Mouse (Mus musculus): ENCODE data around the gene Srebf1. TPM values are rescaled to one million over a fixed set of nuclear protein-coding genes. Genes with fewer than 3 reads are reported as not detected.

Gene Srebf1
- 38.7 and 59.4 TPM in 2 replicates for polyA plus RNA-seq (2015; fragmentation: Nextera tagmentation; extraction: Ambion mirVana)

DNA sequence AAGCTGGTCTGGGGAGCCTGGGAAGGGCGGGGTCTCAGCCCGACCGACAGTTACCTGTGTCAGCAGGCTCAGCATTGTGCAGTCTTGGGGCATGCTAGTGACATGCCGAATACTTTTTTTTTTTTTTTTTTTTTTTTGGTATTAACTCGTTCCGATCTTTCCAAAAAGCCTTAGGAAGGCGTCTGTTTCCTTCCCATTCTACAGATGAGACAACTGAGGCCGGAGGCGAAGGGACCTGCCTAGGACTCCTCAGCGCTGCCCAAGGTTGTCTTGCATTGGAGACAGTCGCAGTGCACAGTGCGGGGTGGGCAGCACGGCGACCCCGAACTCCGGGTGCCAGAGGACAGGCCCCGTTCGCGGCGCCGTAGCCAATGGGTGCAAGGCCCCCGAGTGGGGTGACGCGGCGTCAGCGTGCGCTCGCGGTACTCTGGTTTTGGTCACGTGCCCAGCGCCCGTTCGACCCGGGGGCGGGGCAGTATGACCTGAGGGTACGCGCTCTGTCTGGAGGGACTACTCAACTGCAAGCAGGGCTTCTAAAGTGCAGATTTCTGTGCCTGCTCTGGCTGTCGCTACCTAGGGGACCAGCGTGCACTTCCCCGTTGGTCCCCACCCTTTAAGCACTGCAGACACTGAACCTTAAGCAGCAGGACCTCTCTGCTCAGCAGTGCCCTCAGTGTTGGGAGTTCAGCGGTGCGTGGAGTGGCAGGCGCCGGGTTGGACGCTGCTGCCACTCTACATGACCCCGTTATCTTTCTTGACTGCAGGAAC is at the start of gene Srebf1:
Srebf1 (minus strand) TSS at position 113 of the 768 bp plus-strand sequence.

Small RNA genes within 50 kb of the gene (microRNA-seq; reads per million reads assigned to microRNA genes)
- gene Mir6921 (ENCODE audit: borderline replicate concordance, insufficient number of aligned reads), result not detected
- gene Mir6922 (ENCODE audit: borderline replicate concordance, insufficient number of aligned reads), result not detected

Other genes starting within 250 kb of the Srebf1 start
- gene Pemt, start 176.1 kb downstream of the Srebf1 start, polyA plus RNA-seq (2015; fragmentation: Nextera tagmentation; extraction: Ambion mirVana), result 20.9 and 27.5 TPM in 2 replicates
- gene Rai1, start 117.6 kb downstream of the Srebf1 start, polyA plus RNA-seq (2015; fragmentation: Nextera tagmentation; extraction: Ambion mirVana), result 16.8 and 17.8 TPM in 2 replicates
- 20.9 and 23.0 TPM in 2 replicates for gene Tom1l2, start 130.3 kb upstream of the Srebf1 start, polyA plus RNA-seq (2015; fragmentation: Nextera tagmentation; extraction: Ambion mirVana)
- 1.7 and 1.8 TPM in 2 replicates for gene Drc3, start 130.7 kb upstream of the Srebf1 start, polyA plus RNA-seq (2015; fragmentation: Nextera tagmentation; extraction: Ambion mirVana)
- 13.4 and 19.4 TPM in 2 replicates for gene Gid4, start 194.6 kb upstream of the Srebf1 start, polyA plus RNA-seq (2015; fragmentation: Nextera tagmentation; extraction: Ambion mirVana)
- 29.5 and 36.3 TPM in 2 replicates for gene Atpaf2, start 195.9 kb upstream of the Srebf1 start, polyA plus RNA-seq (2015; fragmentation: Nextera tagmentation; extraction: Ambion mirVana)
- 54.9 and 71.7 TPM in 2 replicates for gene Drg2, start 232.0 kb upstream of the Srebf1 start, polyA plus RNA-seq (2015; fragmentation: Nextera tagmentation; extraction: Ambion mirVana)
- 0.17 and 0.39 TPM in 2 replicates for gene Myo15, start 246.8 kb upstream of the Srebf1 start, polyA plus RNA-seq (2015; fragmentation: Nextera tagmentation; extraction: Ambion mirVana)

All from adrenal gland, postnatal 0 days (tissue).